Mouse (Mus musculus) bone marrow, adult 2 months (tissue): ENCODE measurements around the gene Des. TPM values are rescaled to one million over a fixed set of nuclear protein-coding genes. Genes with fewer than 3 reads are reported as not detected.

Source experiments
- H3K27ac ChIP-seq: fragments of 200-500 bp; 2 replicates; pipeline ENCODE4 v1.5.1; 2012; ENCODE audit warnings: low read depth, mild to moderate bottlenecking, control low read depth, inconsistent platforms, low read length; ENCODE audit not compliant: control insufficient read depth, poor library complexity, insufficient read depth
- H3K4me1 ChIP-seq: fragments of 200-500 bp; 2 replicates; pipeline ENCODE4 v1.6.1; 2011; ENCODE audit warnings: low read length; ENCODE audit not compliant: control insufficient read depth, insufficient read depth
- H3K4me3 ChIP-seq: fragments of 200-500 bp; replicated peaks from 2 replicates; pipeline ENCODE3; 2011; ENCODE audit warnings: mild to moderate bottlenecking, low read depth, low read length, control low read depth; ENCODE audit not compliant: control insufficient read depth
- CTCF ChIP-seq: fragments of 200-500 bp; IDR thresholded peaks from 2 replicates; pipeline ENCODE4 v1.5.1; 2011; ENCODE audit warnings: low read length, control low read depth; ENCODE audit not compliant: control insufficient read depth, insufficient read depth
- POLR2A ChIP-seq: fragments of 200-500 bp; IDR thresholded peaks from 2 replicates; pipeline ENCODE4 v1.6.1; 2011; ENCODE audit warnings: low read depth, mild to moderate bottlenecking, control low read depth, low read length, borderline replicate concordance; ENCODE audit not compliant: control insufficient read depth
- WGBS: fragments of 180-500 bp; shearing (Covaris S2); methylation state at CpG from one replicate; pipeline ENCODE4 v1.1.7; 2018; 5-methylcytosine and 5-hydroxymethylcytosine counted together
- polyA plus RNA-seq: library from polyadenylated mRNA; stranded (reverse); fragments of >200 nt; gene quantifications from 2 replicates; pipeline ENCODE4 v1.2.4, GENCODE M21; 2011; ENCODE audit warnings: low replicate concordance; ENCODE audit not compliant: missing spikeins, insufficient read depth, insufficient read length

The Des gene
- polyA plus RNA-seq, 1 experiment = 8.8 TPM

DNA sequence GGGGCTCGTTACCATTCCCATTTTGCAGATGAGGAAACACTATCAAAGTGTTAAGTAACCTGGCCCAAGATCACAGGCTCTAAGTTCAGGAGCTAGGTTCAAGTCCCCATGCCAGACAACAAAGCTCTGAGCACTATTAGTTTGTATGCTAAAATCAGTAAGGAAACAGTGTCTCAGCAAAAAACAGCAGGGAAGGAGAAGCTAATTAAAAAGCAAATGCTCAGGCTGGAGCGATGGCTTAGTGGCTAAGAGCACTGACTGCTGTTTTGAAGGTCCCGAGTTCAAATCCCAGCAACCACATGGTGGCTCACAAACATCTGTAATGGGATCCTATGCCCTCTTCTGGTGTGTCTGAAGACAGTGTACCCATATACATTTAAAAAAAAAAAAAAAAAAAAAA lies 52.1 kb downstream of the Des start:
- Histone ChIP-seq H3K27ac (no peak overlapping the region), H3K4me1 (no peaks in the 10 kb centered on the region), H3K4me3 (no peak overlapping the region)
- 79% methylated on average over 3 of the region's 3 CpGs for whole genome bisulfite sequencing
- TF ChIP-seq POLR2A (no peak), CTCF (no peak)

DNA sequence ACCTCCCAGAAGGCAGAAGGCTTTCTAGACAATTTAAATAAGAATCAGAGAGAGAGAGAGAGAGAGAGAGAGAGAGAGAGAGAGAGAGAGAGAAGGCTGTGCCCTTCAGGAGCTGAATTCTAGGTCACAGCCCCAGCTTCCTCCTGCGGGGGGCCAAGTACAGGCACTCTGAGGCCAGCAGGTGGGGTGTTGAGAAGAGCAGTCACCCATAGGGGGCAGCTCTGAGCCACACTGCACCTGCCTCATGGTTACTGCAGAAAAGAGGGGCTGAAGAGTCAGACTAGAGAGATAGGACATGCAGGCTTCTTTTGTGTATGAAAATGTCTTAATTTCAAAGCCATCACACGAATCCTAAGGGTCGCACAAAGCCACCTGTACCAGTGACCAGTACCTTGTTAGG lies 53.6 kb downstream of the Des start:
- TF ChIP-seq CTCF (peak; percentile 32; the same call in 1 of the 2 replicates), POLR2A (no peak)
- H3K27ac ChIP-seq = no peak overlapping the region
- H3K4me1 ChIP-seq = no peaks in the 10 kb centered on the region
- WGBS = 54% methylated on average over 3 of the region's 3 CpGs
- H3K4me3 ChIP-seq = no peak overlapping the region

Other genes starting within 250 kb of the Des start
- 5.6 and 11.6 TPM in 2 replicates for gene Nhej1, start 235.1 kb upstream of the Des start, polyA plus RNA-seq
- 1.7 TPM in 1 of 2 replicates, not detected in the other for gene Slc23a3, start 226.4 kb upstream of the Des start, polyA plus RNA-seq
- 55.3 and 100 TPM in 2 replicates for gene Cnppd1, start 217.6 kb upstream of the Des start, polyA plus RNA-seq
- gene Retreg2, start 217.6 kb upstream of the Des start, polyA plus RNA-seq = 71.5 and 92.9 TPM in 2 replicates
- 28.5 and 49.8 TPM in 2 replicates for gene Zfand2b, start 191.7 kb upstream of the Des start, polyA plus RNA-seq
- gene Abcb6, start 179.9 kb upstream of the Des start, polyA plus RNA-seq = 151 and 182 TPM in 2 replicates
- 16.6 and 27.7 TPM in 2 replicates for gene Ankzf1, start 168.2 kb upstream of the Des start, polyA plus RNA-seq
- gene Atg9a, start 168.1 kb upstream of the Des start, polyA plus RNA-seq = 24.6 and 39.2 TPM in 2 replicates
- 23.0 and 43.6 TPM in 2 replicates for gene Glb1l, start 149.5 kb upstream of the Des start, polyA plus RNA-seq
- gene Stk16, start 149.5 kb upstream of the Des start, polyA plus RNA-seq = 74.2 and 168 TPM in 2 replicates
- gene Tuba4a, start 140.5 kb upstream of the Des start, polyA plus RNA-seq = 422 and 591 TPM in 2 replicates
- not detected in 2 replicates for gene A630095N17Rik, start 128.2 kb upstream of the Des start, polyA plus RNA-seq
- gene Dnajb2, start 123.9 kb upstream of the Des start, polyA plus RNA-seq = 85.8 and 119 TPM in 2 replicates
- 1.4 and 4.2 TPM in 2 replicates for gene Ptprn, start 95.8 kb upstream of the Des start, polyA plus RNA-seq
- not detected in 2 replicates for gene Resp18, start 81.9 kb upstream of the Des start, polyA plus RNA-seq
- gene Dnpep, start 42.3 kb upstream of the Des start, polyA plus RNA-seq = 9.2 and 21.3 TPM in 2 replicates
- 18.1 TPM in 2 replicates for gene Speg, start 15.0 kb downstream of the Des start, polyA plus RNA-seq
- gene Gmppa, start 75.6 kb downstream of the Des start, polyA plus RNA-seq = 21.8 and 53.9 TPM in 2 replicates
- gene Asic4, start 90.1 kb downstream of the Des start, polyA plus RNA-seq = not detected in 2 replicates
- gene Chpf, start 119.0 kb downstream of the Des start, polyA plus RNA-seq = 2.1 and 4.7 TPM in 2 replicates
- gene Tmem198, start 119.2 kb downstream of the Des start, polyA plus RNA-seq = not detected in 2 replicates
- 4.3 and 6.2 TPM in 2 replicates for gene Obsl1, start 146.1 kb downstream of the Des start, polyA plus RNA-seq
- not detected in 2 replicates for gene Inha, start 146.7 kb downstream of the Des start, polyA plus RNA-seq
- gene Stk11ip, start 161.2 kb downstream of the Des start, polyA plus RNA-seq = 22.7 and 27.1 TPM in 2 replicates
- 0.59 and 8.0 TPM in 2 replicates for gene Slc4a3, start 185.9 kb downstream of the Des start, polyA plus RNA-seq